Mouse (Mus musculus) liver, postnatal 0 days (tissue): ENCODE data around the gene Them7.

ENCODE experiments used
- CTCF ChIP-seq: sonication (generic); IDR thresholded peaks from 2 replicates; pipeline ENCODE4 v1.5.1; 2016; ENCODE audit warnings: antibody characterized with exemption, low read depth
- EP300 ChIP-seq: IDR thresholded peaks from 2 replicates; pipeline ENCODE4 v1.6.1; 2016; ENCODE audit warnings: antibody characterized with exemption, low read depth, mild to moderate bottlenecking

DNA sequence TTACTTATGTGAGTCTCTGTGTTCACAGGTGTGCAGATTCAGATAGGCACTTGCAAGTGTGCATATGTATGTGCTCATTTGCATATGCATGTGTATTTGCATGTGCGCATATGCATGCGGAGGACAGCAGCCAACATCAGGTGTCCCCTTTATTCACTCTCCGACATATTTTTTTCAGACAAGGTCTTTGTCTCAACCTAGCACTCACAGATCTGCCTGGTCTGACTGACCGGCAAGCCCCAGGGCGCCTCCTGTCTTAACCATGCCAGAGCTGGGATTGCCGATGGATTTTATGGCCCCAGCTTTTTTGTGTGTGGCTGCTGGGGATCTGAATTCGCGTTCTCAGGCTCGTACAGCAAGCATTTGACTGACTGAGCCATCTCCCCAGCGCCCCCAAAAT, 146.1 kb downstream of the Them7 start:
- no peak for TF ChIP-seq CTCF
- TF ChIP-seq EP300 = no peak
